Mouse (Mus musculus) liver, postnatal 0 days (tissue): Measurements from ENCODE around the gene Syna.

Experiments used
- CTCF ChIP-seq: sonication (generic); IDR thresholded peaks from 2 replicates; pipeline ENCODE4 v1.5.1; 2016; ENCODE audit warnings: antibody characterized with exemption, low read depth
- EP300 ChIP-seq: IDR thresholded peaks from 2 replicates; pipeline ENCODE4 v1.6.1; 2016; ENCODE audit warnings: antibody characterized with exemption, low read depth, mild to moderate bottlenecking

DNA sequence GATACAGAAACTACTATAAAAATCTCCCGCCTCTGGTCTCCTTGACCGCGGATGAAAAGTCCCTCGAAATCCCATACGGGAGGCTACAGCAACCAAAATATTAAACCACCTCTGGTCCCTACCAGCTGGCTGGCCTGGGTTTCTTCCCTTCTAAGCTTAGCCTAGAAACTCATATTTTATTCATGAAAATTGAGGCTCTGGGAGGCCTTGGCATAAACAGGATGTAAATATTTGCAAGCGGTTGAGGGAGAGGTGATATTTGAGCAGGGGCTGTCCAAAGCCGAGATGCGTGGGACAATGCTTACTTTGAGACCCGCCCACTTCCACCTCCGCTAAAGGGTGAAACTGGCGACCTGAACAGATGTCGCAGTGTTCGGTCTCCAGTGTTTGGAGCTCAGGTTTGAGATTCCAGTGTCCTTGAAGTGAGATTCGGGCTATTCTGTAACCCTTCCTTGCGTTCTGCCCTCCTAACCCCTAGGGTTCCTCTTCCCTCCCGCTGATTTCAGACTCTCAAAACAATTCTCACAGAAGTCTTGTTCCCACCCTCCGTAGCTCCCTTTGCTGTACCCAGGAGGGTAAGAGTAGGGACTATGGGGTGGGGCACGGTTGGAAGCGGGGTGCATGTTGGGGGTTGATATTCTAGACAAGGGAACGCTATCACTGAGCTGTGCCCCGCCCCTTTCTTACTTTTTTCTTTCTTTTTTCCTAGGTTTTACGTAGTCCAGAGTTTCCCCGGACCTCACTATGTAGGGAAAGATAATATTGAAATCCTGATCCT lies 11.9 kb upstream of the Syna start:
- TF ChIP-seq CTCF (no peak), EP300 (no peak)
